Mouse (Mus musculus): ENCODE results near the gene Nek10.
"Not testable (repeated sequence)": the region's sequence is repeated elsewhere in the genome, so short reads cannot be mapped to it uniquely, and the experiment has no call there.

Gene Nek10

DNA sequence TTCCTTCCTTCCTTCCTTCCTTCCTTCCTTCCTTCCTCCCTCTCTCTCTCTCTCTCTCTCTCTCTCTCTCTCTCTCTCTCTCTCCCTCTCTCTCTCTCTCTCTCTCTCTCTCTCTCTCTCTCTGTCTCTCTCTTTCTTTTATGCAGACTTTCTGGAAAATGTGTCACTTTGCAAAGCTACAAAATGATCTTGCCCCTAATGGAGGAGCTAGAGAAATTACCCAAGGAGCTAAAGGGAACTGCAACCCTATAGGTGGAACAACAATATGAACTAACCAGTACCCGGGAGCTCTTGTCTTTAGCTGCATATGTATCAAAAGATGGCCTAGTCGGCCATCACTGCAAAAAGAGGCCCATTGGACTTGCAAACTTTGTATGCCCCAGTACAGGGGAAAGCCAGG is at the start of gene Nek10:
TSS of gene Nek10 (plus strand) at position 301 of the 400 bp plus-strand sequence.
- TF ChIP-seq GATA4 (IDR thresholded peaks at IDR 0.05; ENCODE audit: insufficient replicate concordance, low read length), result not testable (repeated sequence)

DNA sequence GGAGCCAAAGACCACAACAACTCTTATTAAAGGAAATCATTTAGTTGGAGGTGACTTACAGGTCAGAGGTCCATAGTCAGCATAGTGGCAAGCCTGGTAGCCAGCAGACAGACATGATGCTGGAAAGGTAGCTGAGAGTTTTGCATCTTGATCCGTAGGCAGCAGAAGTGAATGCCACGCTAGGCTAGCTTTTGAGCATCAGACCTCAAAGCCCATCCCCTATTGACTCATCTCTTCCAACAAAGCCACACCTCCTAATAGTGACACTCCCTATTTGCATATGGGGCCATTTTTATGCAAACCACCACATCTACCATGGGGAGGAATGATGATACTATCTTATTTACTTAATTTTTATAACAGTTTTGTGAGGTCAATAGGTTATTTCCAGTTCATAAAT is 22.0 kb upstream of the Nek10 start:
- no peak for TF ChIP-seq GATA4 (IDR thresholded peaks at IDR 0.05; ENCODE audit: insufficient replicate concordance, low read length)

DNA sequence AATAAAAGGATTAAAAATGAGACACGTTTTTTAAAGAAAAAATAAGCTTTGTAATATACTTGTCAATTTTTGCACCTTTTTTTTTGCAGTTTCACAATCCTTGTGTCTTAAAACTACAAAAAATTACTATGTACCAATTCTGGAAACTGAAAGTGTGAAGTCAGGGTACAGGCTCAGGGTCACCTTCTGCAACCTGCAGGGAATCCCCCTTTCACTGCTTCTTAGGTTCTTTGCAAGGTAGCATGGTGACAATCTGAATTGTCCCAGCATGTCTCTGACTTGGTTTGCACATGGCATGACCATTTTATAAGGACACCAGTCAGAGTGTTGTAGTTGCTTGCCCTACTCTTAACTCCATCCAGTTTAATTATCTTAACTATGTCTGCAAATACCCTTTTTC is 19.0 kb upstream of the Nek10 start:
- TF ChIP-seq GATA4 (IDR thresholded peaks at IDR 0.05; ENCODE audit: insufficient replicate concordance, low read length), result no peak

DNA sequence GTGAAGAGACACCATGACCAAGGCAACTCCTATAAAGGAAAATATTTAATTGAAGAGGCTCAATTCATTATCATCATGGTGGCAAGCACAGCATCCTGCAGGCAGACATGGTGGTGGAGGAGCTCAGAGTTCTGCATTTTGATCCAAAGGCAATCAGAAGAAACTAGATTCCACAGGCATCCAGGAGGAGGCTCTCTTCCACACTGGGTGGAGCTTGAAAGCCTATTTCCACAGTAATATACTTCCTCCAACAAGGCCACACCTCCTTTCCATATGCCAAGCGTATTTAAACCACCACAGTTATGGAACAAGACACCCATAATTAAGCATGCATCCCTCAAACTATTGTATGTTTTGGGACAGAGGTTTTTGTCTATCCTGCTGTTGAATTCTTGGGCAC is 16.2 kb upstream of the Nek10 start:
- no peak for TF ChIP-seq GATA4 (IDR thresholded peaks at IDR 0.05; ENCODE audit: insufficient replicate concordance, low read length)

DNA sequence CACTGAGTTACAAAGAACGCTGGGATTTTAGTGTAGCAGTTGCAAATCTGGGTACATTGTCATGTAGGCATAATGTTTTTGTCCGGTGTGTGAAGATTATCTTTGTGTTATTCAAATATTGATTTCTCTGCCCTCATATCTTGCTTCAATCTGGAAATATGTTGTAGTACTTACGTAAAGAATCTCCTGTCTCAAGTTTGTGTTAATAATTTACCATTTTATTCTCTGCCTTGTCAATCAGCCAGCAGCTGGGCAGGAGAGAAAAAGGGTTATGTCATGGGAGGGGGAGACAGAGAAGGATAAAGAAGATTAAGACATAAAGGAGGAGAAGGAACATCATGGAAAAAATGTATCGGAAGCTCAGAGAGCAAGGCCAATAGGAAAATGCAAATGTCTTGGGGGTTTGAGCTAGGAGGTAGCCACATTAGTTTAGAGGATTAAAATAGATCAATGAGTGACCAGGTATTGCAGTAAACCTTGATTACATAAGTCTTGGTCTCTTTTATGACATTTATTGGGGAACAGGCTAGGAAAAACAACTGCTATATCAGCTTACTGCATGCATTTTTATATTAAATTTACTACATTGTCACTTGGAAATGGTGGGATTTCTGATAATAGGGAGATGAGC is 13.3 kb upstream of the Nek10 start:
- peak; percentile 48; the same call in 1 of the 2 replicates for TF ChIP-seq GATA4 (IDR thresholded peaks at IDR 0.05; ENCODE audit: insufficient replicate concordance, low read length)

DNA sequence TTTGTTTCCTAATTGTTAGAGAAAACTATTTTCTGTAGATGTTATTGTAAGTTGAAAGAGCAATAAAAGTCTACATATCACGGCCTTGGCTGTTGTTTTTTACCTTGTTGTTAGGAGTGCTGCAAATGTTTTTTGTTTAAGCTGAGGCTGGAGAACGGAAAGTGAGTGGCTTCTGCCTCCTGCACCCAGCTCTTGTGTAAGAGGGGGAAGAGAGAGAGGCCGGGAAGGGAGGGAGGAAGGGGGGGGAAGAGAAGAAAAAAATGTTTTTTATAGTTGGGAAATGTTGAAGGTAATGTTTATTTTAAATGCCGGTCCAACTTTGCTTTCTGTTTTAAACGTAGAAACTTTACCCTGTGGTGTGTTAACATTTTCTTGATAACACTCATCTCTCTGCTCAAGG is 3.4 kb upstream of the Nek10 start:
- TF ChIP-seq GATA4 (IDR thresholded peaks at IDR 0.05; ENCODE audit: insufficient replicate concordance, low read length), result no peak

DNA sequence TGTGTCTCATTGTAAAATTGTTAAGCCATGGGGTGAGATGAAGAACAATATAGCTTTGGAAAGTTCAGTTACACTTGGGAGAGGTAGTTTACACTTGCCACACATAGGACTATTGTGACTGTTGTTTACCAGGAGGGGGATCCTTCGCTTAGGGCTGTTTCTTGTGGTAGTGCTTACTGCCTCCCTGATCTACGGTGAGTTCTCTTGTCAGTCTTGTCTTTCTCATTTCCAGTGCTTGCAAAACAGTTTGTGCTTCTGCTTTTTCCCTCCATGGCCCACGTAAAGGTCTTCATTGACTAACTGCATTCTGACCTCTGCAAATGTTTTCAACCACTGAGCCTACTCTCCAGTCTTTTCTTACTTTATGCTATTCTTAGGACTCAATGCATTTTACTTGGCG is 2.9 kb upstream of the Nek10 start:
- TF ChIP-seq GATA4 (IDR thresholded peaks at IDR 0.05; ENCODE audit: insufficient replicate concordance, low read length), result no peak

DNA sequence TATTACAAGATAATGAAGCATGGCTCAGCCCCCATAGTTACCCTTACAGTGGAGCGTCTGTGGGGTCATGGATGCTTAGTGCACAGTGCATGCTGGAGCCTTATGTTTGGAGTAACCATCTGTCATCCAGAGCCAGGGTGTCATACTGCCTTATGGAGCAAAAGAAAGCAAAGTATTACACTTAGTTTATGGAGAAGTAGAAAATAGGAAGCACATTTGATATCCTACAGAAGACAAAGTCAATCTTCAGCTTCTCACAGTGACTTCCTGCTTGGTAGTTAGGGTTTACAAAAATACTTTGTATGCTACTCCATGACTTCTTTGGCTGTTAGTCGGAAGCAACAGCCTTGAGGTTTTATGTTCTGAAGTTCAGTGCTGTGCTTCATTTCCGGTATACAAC is 2.4 kb upstream of the Nek10 start:
- TF ChIP-seq GATA4 (IDR thresholded peaks at IDR 0.05; ENCODE audit: insufficient replicate concordance, low read length), result no peak

DNA sequence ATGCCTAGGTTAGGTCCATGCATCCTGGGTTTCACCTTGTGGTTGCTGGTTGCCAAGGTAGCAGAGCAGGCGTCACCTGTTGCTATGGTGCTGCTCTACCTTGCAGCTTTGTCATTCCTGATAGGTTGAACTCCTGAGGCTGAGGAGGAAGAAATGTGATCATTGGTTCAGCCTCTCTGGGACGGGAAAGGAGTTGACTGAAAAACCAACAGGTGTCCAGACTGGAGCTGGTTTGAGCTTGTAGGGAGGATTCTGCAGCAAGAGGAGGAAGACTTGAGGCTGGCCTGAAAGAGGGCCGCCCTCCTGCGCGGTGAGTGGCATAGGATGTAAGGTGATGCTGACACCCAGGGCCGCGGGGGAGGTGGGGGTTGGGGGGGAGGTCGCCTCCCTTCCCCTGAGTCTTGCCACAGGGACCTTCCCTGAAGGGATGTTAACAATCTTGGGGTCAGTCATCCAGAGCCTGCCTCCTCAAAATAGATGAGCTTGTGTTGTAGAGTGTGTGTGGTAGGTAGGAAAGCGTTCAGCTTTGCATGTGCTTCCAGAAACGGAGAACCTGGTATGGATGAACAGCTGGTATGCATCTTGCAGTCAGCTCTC is 804 bp downstream of the Nek10 start:
- TF ChIP-seq GATA4 (IDR thresholded peaks at IDR 0.05; ENCODE audit: insufficient replicate concordance, low read length), result no peak

DNA sequence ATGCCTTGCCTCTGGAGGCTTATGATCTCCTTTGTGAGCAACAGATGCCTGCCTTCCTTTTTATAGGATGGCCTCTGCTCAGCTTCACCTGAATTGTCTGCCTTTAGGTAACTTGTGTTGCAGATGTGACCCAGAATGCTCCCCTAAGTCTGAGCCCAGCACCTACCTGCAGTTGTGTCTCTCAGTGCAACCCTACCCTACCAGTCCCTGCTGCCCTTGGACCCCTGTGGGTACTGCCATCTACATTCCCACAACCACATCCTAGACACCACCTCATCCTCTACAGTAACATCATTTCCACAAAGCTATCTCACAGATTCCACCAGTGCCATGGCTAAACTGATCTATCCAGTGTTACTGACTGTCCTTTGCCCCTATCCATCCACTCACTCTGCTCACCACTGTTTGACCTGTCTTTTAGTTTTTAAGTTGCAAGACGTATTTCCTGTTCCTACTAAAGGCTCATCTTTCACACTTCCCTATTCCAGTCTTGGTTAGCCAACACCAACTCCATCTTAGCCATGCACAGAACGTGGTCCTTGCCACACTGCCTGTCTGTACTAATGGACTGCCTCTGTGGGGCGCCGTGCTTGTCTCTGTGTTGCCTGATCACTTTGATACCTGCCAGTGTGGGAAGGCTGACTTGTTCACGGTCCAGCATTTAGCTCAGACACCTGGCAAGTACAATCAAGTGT is 1.4 kb downstream of the Nek10 start:
- no peak for TF ChIP-seq GATA4 (IDR thresholded peaks at IDR 0.05; ENCODE audit: insufficient replicate concordance, low read length)

DNA sequence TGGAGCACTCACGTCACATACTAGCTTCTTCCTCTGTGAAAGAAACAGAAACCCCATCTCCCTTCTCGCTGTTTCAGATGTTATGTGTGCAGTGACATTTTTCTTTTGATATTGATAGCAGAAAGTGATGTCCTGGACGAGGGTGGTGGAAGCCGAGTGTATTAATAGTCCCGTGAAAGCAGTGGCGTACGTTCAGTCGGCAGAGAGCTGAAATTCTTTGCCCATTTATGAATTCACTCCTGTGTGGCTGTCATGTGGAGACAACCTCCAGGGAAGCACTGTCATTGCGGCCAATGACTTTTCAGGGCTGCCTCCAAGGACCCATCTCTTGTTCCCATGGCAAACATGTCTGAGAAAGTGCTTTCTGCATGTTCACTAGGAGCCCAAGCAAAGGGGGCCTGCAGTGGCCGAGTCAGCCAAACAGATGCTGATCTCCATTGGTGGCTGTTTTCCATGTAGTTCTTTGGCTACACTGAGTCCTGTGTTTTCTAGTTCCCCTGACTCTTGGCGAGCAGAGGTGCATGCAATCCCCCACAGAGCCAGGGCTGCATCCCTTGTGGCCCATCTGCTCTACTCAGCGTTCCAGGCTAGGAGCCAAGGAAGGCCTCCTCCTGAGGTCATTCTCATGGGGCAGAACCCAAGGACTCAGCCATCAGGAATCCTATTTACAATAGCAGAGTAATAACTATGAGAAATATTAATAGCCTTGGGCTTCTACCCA is 29.5 kb downstream of the Nek10 start:
- TF ChIP-seq GATA4 (IDR thresholded peaks at IDR 0.05; ENCODE audit: insufficient replicate concordance, low read length), result no peak

DNA sequence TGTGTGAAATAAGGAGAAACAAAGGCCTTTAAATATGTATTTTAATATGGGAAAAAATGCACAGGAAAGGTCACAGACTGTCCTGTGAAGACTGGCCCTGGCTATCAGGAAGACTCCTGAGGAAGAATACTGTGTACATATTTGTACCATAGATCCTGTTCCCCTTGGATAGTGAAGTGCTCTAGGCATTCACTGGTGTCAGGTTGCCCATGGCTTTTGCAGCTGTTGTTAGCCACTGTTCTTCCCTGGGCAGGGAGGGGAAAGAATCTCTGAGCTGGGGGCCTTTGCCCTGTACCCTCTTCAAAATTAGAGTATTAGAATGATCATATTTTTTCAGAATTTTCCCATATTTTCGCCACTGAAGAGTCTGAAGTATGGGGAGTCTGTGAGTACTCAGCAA is 30.3 kb downstream of the Nek10 start:
- TF ChIP-seq GATA4 (IDR thresholded peaks at IDR 0.05; ENCODE audit: insufficient replicate concordance, low read length), result no peak

DNA sequence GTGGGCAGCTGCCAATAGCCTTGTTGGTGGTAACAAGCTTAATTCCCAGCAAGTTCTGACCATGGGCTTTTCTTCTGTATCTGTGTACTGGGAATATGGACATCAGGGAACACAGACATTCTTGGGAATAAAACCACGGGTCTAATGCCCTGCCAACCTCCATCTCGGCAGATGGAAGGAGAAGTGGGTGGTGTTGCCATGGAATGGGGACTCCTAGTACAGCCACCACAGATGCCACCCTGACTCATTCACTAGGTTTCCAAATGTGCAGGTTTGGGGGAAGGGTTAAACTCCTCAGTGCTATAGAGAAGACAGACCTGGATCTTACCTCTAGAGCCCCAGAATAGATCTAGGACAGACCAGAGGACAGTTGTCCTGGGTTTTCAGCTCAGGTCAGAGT is 31.1 kb downstream of the Nek10 start:
- no peak for TF ChIP-seq GATA4 (IDR thresholded peaks at IDR 0.05; ENCODE audit: insufficient replicate concordance, low read length)

DNA sequence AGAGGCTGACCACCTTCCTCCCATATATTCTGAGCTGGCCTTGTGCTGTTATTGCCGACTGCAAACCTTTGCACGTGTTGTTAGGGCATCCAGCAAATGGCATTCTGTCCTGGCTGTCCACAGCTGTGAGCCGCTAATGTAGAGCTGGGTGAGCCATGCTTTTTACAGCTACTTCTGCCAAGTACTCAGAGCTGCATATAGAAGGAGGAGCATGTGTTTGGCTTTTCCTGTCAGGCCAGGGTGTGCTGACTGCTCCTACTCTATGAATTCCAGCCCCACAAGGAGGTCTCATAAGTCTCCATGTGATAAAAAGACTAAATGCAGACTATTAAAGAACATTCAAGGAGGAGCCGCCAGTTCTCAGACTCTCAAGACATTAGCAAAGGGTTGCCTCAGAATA is 34.4 kb downstream of the Nek10 start:
- TF ChIP-seq GATA4 (IDR thresholded peaks at IDR 0.05; ENCODE audit: insufficient replicate concordance, low read length), result no peak

DNA sequence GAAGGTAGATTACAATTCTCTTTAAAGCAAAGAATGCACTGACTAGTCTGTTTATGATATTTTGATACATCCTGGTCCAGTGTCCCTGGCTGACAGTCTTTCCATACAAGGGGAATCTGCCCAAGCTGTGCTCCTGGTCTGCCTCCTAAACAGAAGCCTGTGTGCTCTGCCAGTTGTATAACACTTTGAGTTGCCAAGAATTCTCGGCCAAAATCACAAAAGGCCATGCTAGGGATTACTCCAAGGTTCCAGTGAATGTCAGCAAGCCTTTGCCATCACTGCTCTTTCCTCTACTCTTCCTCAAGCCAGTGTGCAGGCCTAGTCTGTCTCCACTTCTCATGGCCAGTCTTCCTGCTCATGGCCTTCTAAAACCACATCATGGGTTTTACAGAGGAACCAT is 34.9 kb downstream of the Nek10 start:
- TF ChIP-seq GATA4 (IDR thresholded peaks at IDR 0.05; ENCODE audit: insufficient replicate concordance, low read length), result no peak
